Comparison of ENCODE assay signal across 11 mouse cellular contexts in genomic region chr5:72269204-72269603, GRCm38 (mm10).
"Had no signal": no experiment of that assay in that cellular context is flagged by ENCODE, and none has a peak within 500 bp of the region (broad histone marks: within the 10 kb centered on the region; RNA-seq: fewer than 3 reads in every experiment).

No protein-coding gene starts in this region.

- H3K27me3 ChIP-seq: limb, embryonic 12.5 days; liver, embryonic 13.5 days; lung, embryonic 15.5 days; neural tube, embryonic 13.5 days had no signal

- H3K4me1 ChIP-seq: limb, embryonic 12.5 days; lung, embryonic 15.5 days; neural tube, embryonic 13.5 days had no signal

- H3K4me2 ChIP-seq: limb, embryonic 12.5 days; liver, embryonic 13.5 days; lung, embryonic 15.5 days; neural tube, embryonic 13.5 days had no signal

- H3K9ac ChIP-seq: limb, embryonic 12.5 days; liver, embryonic 13.5 days; liver, postnatal 0 days; lung, embryonic 15.5 days; neural tube, embryonic 13.5 days had no signal

- H3K4me3 ChIP-seq: layer of hippocampus, adult 2 months; limb, embryonic 12.5 days; liver, embryonic 13.5 days; lung, embryonic 15.5 days; neural tube, embryonic 13.5 days had no signal

- DNase-seq: kidney, adult 18-20 months; kidney, postnatal 4 days; liver; liver, embryonic 13.5 days; liver, postnatal 0 days; right cerebral cortex, postnatal 14 days had no signal

- H3K27ac ChIP-seq: layer of hippocampus, adult 2 months; limb, embryonic 12.5 days; liver, embryonic 13.5 days; lung, embryonic 15.5 days; neural tube, embryonic 13.5 days; stomach, postnatal 0 days had no signal

- H3K9me3 ChIP-seq: limb, embryonic 12.5 days; liver, embryonic 13.5 days; lung, embryonic 15.5 days; neural tube, embryonic 13.5 days had no signal
